Mouse (Mus musculus): ENCODE results near the gene Espnl.

Espnl gene

DNA sequence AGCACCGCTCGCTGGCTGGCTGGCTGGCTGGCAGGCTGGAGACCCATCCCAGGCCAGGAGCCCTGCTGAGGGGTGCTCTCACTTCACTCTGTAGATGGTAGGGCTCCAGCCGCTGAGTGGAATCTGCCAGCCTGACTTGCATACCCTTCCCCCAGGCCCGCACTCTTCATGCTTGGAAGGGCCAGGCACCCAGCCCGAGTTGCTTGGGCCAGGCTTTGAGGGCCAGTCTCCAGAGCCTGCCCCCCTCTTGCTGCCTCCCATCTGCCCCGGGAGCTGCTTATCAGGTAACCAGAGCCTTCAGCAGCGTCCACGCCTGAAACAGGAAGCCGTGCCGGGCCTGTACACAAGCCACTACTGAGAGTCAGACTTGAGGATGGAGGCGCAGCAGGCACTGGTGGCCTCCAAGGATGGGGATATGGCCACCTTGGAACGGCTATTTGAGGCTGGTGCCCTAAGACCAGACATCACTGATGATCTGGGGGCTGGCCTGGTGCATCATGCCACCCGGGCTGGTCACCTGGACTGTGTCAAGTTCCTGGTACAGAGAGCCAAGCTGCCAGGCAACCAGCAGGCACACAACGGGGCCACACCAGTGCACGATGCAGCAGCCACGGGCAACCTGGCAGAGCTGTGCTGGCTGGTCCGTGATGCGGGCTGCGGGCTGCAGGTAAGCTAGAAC is at the start of gene Espnl:
TSS of gene Espnl (plus strand) at position 316 of the 679 bp plus-strand sequence.
- no peak for DNase-seq (ENCODE audit: low read depth)

DNA sequence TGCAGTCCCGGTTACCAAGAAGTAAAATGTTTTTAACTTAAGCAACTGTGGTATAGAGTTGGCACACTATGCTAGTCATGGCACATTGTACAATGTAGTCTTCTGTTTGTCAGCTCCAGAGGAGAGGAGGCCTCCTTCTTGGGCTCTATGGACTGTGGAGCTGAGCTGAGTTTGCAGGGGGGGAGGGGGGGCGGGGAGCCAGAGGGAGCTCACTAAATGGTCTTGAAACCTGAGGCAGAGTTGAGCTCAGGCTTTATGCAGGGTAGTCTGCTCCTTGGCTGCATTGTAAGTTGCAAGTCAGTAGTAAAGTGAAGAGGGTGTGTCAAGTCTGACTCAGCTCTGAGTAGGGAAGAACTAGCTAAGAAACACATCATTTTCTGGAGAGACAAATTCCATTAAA is 49.6 kb upstream of the Espnl start:
- peak; percentile 83 for DNase-seq (ENCODE audit: low read depth)

DNA sequence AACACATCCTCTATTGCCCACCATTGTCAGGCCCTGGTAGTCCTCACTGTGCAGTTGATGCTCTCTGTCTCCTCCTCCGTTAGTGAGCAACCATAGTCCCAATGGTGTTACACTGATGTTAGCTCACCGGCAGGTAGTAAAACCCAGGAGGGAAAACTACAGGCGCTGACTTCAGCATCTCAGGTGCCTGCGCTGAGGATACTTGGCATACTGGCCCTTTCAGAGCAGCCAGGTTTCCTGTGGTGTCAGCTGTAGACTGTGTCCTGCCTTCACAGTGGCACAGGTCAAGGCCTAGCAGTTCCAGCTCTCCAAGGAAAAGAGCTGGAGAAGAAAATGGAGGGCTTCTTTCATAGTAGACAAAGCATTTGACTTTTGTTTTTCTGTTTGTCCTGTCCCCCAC is 45.3 kb upstream of the Espnl start:
- no peak for DNase-seq (ENCODE audit: low read depth)

DNA sequence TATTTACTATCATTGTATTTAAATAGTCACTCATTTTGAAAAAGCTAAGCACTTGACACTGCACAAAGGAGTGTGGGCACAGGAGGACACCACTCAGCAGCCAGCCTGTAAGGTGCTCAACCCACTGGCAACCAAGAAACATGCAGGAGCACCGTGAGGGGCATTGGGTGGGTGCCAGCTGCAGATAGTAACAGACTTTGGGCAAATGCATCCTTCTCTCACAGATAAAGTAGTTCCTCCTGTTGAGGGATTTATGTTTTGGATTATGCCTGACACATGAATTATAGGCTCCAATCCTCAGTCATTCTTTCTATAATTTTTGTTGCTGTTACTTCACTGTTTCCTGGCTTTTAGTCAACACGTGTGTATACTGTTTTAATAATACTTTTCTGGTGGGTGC is 44.4 kb upstream of the Espnl start:
- DNase-seq (ENCODE audit: low read depth) = no peak

DNA sequence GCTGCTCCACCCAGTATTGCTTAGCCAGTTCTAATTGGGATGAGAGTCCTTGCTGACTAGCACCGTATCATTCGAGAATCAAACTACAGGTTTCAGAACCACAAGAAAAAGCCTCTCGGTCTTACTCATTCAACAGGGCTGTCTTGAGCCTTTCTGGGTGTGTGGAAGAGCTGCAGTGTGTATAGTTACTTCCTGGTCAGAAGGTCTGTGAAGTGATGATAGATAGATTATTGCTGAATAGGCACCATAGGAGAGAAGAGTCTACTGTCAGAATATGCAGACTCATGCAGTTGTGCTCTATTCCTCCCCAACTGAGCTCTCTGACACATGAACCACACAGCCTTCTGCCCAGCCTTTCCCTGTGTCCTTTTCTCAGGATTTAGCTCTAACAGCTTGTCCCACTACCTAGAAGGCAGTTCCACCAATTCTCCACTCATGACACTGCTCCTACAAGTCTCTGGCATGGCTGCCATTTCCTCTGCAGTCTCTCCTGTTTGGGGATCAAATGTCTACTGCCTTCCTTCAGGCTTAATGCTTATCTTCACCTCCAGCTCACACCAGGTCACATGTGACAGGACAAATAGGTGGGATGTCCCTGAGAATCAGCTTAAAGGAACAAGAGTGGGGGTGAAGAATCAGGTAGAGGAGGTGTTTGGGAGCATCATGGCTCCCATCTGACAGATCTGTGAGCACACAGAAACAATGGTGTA is 43.3 kb upstream of the Espnl start:
- no peak for DNase-seq (ENCODE audit: low read depth)

DNA sequence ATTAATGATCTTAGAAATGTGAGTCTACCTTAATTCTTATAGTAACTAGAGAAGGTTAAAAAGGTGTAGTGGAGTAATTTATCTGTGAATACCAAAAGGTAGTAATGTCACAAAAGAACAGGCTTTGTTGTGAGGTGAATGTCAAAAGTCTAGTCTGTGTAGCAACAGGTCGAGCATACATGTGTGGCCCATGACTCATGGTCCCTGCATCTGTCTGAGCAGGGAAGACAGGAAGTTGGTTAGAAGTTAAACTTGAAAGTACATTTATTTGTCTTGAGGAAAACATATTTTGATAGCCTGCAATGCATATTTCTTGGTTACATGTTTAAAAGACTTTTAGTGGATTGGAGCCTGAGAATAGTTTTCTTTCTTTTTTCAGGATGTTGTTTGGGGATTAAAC is 42.7 kb upstream of the Espnl start:
- peak; percentile 32 for DNase-seq (ENCODE audit: low read depth)

DNA sequence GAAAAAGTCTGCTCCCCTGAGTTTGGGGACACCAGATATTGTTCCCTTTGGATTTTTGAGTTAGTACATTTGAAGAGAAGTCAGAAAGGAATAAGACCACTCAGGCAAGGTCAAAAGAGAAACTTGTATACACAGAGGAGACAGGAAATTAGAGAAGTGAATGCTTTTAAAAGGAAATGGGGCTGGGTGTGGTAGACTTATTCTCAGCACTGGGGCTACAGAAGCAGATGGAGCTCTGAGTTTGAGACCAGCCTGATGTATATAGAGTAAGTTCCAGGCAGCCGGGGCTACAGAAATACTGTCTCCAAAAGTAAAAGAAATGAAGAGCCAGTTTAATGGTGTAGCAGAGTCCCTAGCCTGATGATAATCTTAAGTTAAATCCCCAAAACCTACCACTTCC is 39.3 kb upstream of the Espnl start:
- no peak for DNase-seq (ENCODE audit: low read depth)

DNA sequence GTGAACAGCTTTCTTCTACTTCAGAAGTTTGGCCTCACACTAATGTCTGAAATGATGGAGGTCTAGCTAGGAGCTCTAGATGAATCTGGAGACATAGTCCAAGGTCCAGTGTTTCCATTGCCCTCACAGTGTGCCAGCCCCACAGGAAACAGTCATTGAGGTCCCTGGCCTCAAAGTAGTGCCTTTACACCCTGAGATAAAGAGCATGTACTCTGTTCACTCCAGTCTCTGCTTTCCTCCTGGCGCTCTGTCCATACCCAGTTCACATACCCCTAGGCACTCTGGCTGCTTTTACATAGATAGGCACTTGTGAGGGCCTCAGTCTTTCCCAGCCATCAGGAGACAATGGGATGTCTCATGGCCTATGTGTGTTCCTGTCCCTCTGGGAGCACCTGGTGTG is 32.5 kb upstream of the Espnl start:
- no peak for DNase-seq (ENCODE audit: low read depth)

DNA sequence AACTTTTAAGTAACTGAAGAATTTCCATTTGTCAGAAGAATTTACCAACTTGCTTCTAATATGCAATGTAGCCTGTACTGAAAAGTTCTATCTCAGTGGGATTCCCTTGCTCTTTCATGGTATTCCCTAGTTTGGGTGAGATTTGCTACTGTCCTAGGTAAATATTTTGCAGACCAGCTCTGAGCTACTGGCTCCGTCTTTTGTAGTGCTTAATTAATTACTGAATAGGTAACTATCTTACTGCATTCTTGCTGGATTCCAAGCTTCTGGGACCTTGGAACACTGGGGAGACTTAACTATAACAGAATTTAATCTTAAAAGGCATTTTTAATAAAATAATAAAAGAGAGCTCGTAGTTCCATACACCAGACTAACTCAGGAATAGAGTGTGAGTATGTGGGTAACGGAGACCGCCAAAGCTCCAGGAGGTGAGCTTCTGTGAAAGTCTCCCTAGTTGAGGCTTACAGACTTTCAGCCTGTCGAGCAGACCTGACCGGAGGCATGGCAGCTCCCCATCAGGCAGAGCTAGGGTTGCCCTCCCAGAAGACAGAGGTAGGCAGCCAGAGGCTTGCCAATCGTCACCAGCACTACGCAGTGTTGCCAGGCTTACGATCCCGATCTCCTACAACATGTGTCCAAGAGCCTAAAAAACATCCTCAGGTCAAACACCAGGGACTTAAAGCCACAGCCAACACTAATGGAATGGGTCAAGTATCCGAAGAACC is 29.6 kb upstream of the Espnl start:
- DNase-seq (ENCODE audit: low read depth) = no peak

DNA sequence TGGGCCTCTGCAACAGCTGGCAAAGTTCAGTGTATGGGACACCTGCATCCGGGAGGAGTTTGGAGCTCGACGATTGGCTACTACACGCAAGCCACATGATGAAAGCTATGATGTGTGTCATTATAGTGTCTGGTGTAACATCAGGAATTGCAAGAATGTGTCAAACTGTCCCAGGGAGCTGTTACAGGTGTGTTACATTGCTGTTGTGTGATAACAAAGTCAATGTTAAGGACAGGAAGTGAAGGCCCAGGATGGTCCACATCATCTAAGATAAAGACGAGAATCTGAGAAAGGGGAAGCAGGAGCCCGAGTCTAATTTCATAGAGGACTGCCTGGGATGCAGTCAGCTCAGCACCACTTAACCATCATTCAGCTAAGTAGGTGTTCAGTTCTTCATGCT is 26.3 kb upstream of the Espnl start:
- DNase-seq (ENCODE audit: low read depth) = no peak

DNA sequence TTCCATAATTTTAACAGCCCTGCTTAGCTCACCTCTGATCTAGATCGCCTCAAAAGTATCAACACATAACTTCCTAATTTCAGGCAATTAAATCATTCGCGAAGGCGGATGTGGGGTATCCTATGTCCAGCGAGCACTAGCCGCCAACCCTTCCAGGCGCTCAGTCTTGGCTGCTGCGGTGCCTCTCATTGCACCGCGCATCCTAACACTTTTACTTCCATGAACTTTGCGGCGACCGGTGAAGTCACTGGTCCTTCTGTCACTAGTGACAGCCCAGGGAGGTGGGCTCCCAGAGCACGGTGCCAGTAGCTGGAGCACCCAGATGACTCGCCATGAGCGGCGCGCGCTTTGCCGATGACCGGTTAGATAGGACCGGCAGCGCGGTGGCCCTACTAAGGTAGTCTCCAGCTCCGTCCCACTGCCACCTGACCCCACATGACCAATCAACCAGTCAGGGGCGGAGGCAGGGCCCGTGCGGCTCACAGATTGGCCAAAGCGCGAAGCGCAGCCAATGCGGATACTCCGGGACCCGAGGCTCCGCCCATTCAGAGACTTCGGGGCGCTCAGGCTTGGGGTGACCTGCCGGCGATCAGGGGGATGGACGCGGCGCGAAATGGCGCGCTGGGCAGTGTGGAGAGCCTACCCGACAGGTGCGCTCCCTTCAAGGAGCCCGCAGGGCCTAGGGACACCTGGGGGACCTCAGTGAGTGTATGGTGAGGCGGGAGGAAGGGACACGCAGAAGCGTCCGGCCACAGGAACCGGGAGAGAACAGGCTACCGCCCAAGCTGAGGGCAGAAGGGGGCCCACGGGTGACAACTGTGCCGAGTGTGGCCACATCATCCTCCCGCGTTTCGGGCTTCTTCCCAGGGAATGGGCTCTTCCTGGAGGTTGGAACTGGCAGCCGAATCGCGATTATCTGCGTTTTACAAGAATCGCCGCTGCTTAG is 23.8 kb upstream of the Espnl start, which contains the start of gene Scly:
TSS of gene Scly (plus strand) at position 540 of the 946 bp plus-strand sequence.
- no peak for DNase-seq (ENCODE audit: low read depth)

DNA sequence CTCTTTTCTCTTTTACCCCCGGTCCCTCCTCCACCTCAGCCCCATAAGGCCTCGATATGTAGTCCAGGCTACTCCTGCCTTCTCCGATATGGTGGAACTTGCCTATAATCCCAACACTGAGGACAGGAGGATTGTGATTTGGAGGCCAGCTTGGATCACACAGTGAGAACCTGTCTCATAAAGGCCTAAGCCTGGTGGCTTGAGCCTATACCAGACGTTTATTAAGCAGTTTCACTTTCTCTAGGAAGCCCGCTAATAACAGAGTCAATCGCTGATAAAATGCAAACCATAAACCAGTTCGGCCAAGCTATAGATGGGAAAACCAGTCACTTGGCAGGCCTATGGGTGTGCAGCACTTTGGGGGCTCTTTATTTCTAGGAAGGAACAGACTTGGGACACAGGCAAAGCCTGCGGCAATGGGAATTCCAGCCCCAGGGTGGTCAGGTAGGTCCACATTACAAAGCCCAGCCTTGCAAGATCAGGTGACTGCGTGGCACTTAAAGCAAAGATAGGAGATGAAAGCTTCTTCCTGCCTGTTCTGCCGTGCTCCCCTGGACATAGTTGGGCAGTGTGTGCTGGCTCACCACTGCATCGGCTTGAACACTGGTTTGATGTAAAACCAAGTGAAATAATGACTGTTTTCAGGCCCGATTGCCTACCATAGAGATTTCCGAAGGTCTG is 22.7 kb upstream of the Espnl start:
- no peak for DNase-seq (ENCODE audit: low read depth)

DNA sequence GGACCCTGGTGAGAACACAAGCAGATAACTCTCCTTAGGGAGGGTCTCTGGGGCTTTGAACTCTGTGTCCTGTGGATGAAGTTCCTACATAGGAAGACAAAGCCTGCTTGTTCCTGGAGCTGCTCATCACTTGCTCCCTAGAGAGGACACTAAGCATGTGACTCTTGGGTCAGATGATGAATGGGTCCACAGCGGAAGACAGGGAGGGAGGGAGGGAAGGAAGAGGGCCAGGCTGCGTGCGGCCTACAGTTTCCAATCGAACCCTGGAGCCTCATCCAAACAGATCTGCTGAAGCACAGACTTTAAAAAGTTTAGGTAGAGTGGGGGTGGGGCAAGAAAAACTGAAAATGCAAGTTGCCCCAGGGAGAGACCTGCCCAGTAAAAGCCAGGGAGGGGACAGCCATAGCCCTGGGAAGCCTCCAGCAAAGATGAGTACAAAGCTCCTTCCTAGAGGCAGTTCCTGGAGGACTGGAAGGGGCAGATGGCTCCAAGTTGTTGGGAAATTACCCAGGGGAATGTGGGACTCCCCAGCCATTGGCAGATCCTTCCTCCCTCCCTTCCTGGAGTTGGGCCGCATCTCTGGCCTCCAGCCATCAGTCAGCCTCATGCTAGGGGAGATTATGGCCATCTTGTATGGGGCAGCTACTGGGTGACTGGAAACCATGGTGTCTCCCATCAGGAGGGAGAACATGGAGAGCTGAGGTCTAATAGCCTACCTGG is 22.0 kb upstream of the Espnl start:
- DNase-seq (ENCODE audit: low read depth) = peak; percentile 24

DNA sequence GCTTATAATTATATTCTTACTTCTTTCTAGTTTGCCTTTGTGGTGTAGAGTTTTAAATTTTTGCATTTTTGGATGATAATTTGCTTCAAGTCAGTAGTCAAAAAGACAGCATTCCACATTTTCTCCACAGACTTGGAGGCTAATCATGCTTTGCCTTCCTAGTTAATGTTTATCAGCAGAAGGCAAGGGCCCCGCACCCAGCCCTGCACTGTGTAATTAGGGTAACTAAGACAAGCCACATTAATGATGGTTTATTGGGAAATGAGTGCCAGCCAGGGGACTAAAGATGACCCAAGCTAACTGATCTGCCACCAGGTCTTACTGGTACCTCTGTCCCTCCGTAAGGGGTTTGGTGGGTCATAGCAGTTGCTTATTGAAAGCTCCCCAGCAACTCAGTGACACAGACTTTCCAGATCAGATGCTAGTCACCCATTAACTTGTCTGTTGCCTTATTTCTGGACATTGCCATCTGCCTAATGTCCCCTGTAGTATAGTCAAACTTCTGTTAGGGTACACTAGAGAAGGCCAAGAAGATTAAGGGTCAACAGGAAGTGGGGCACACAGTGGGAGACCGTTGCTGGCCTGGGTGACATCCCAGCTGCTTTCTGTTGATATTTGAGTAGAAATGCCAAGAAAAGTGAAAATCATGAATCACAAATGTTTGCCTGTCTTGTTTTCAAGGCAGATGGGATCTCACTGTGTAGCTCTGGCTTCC is 20.5 kb upstream of the Espnl start:
- DNase-seq (ENCODE audit: low read depth) = no peak

DNA sequence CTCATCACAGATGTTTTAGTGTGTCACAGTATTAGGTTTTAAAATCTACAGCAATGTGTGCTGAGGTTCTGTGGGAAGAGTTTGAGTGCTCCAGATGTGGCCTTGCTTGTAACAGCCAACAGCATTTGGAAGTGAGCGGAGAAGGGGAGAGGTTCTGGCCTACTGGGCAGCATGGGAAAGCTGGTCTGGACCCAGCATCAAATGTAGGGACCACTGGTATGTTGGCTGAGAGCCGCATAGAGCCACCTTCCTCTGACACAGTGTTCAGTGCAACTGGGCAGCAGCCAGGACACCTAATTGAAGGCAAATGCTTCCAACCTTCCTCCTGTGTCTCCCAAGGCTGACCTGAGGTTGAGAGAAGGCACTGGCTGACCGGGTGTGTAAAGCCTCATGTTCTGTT is 19.9 kb upstream of the Espnl start:
- DNase-seq (ENCODE audit: low read depth) = peak; percentile 53

DNA sequence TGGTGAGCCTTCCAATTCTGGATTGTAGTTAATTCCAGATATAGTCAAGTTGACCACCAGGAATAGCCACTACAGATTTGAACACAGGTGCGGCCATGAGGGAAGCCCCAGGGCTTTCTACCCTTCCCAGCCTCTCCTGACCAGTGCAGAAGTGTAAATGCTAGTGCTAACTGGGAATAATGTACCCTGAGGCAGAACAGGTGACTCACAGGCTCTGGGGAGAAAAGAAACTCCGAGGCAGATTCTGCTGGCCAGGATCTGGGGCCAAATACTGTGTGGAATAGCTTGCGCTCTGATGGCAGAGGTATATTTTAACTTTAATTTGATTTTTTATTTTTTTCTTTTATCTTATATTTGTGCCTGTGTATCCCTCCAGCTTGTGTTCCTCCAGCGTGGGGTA is 17.3 kb upstream of the Espnl start:
- DNase-seq (ENCODE audit: low read depth) = peak; percentile 65

DNA sequence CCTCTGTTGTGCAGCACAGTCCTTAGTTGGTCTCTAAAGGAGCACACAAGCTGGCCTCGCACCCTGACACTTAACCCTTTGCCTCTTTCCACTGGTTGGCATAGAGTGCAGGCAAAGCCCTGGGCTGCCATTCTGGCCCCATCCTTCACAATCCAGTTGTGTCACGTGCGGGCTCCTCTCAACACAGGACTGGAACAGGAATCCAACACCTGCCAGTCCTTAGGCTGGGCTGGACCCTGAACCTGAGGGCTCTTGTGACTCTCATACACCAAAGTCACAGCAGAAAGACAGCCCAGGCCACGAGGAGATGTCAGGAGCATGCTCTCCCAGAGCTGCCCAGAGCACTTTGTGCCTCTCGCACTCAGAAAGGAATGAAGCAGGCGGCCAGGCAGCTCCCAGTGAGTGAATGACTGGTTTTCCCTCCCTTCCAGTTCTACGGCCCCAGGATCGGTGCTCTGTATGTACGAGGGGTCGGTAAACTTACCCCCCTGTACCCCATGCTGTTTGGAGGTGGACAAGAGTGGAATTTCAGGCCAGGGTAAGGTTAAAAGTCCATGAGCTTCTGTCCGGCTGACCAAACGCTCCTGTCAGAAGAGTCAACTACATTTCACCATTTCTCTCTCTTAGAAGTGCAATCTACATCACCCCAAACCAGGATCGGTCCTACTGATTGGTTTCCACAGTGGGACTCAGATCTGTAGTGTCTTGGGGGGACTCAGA is 12.3 kb upstream of the Espnl start:
- no peak for DNase-seq (ENCODE audit: low read depth)

DNA sequence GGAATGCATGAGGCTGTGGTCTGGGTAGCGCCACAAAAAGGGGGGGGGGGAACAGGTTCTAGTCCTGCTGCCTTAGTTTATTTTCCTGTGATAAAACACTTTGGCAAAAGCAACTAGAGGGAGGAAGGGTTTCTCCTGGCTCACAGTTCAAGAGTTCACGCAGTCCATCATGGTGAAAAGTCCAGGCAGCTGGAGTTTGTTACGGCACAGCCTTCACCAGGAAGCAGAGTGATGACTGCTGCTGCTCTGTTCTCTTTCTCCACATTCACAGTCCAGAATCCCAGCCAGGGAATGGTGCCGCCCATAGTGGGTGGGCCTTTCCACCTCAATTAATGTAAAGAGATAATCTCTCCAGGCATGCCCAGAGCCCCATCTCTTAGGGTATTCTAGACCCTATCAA is 9.6 kb upstream of the Espnl start:
- no peak for DNase-seq (ENCODE audit: low read depth)

DNA sequence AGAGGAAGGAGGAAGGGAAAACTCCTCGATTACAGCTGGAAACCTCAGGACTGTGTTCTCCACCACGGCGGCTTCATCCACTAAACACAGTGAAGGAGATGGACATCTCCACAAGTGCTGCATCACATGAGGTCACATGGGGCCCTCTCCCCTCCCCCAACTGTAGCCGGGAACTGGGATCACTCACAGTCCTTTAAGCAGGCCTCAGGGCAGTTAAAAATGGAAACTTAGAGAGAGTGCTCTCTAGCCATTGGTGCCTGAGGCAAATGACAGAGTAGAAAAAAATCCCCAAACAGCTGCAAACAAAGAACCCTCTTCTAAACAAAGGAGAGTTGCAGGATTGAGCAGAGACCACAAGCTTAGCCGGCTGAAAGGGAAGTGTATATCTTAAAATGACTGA is 8.6 kb upstream of the Espnl start:
- peak; percentile 75 for DNase-seq (ENCODE audit: low read depth)

Data from NIH3T3 (cell line).